Mouse (Mus musculus) heart, embryonic 11.5 days (tissue): ENCODE results near the gene Tubgcp6. TPM values are rescaled to one million over a fixed set of nuclear protein-coding genes. Genes with fewer than 3 reads are reported as not detected.

Experiments
- ATAC-seq: fragments of 200-750 bp; cut with Nextera tagmentation; replicated peaks from 2 replicates; pipeline ENCODE4 v1.8.0; 2017; ENCODE audit warnings: moderate library complexity; ENCODE audit not compliant: insufficient number of reproducible peaks, low FRiP score, low TSS enrichment
- H3K27ac ChIP-seq: fragments of 300-500 bp; sonication (generic); 2 replicates; pipeline ENCODE4 v1.5.1; 2014; ENCODE audit warnings: mild to moderate bottlenecking, low read depth, low read length
- H3K27me3 ChIP-seq: fragments of 300-500 bp; sonication (generic); 2 replicates; pipeline ENCODE4 v1.6.1; 2014; ENCODE audit warnings: mild to moderate bottlenecking, low read length, mixed read lengths; ENCODE audit not compliant: control insufficient read depth, insufficient read depth
- H3K36me3 ChIP-seq: fragments of 300-500 bp; sonication (generic); 2 replicates; pipeline ENCODE4 v1.6.1; 2014; ENCODE audit warnings: mild to moderate bottlenecking, low read length, moderate library complexity, mixed read lengths; ENCODE audit not compliant: control insufficient read depth, insufficient read depth
- H3K4me1 ChIP-seq: fragments of 300-500 bp; sonication (generic); 2 replicates; pipeline ENCODE4 v1.6.1; 2014; ENCODE audit warnings: low read length; ENCODE audit not compliant: control insufficient read depth, insufficient read depth
- H3K4me2 ChIP-seq: fragments of 300-500 bp; sonication (generic); 2 replicates; pipeline ENCODE4 v1.6.1; 2014; ENCODE audit warnings: mild to moderate bottlenecking, moderate library complexity
- H3K4me3 ChIP-seq: fragments of 300-500 bp; sonication (generic); 2 replicates; pipeline ENCODE4 v1.5.1; 2014; ENCODE audit warnings: low read depth, low read length
- H3K9ac ChIP-seq: fragments of 300-500 bp; sonication (generic); 2 replicates; pipeline ENCODE4 v1.6.1; 2014; ENCODE audit warnings: mild to moderate bottlenecking, low read depth, low read length, moderate library complexity
- H3K9me3 ChIP-seq: fragments of 300-500 bp; sonication (generic); replicated peaks from 2 replicates; pipeline ENCODE4 v1.6.1; 2016; ENCODE audit warnings: low read length; ENCODE audit not compliant: control insufficient read depth
- WGBS: fragments of 180-500 bp; shearing (Covaris S2); extraction: QIAGEN DNeasy Blood & Tissue Kit; methylation state at CpG from one replicate; pipeline ENCODE4 v1.1.7; 2014; ENCODE audit not compliant: insufficient replicate concordance; 5-methylcytosine and 5-hydroxymethylcytosine counted together
- polyA plus RNA-seq: library from polyadenylated mRNA; unstranded; fragments of >200 nt; fragmentation: Nextera tagmentation; extraction: Ambion mirVana; gene quantifications from 2 replicates; pipeline ENCODE4 v1.2.1, GENCODE M21; 2014

Tubgcp6 gene
- polyA plus RNA-seq, 1 experiment from 2014 or later, result 13.1 TPM

DNA sequence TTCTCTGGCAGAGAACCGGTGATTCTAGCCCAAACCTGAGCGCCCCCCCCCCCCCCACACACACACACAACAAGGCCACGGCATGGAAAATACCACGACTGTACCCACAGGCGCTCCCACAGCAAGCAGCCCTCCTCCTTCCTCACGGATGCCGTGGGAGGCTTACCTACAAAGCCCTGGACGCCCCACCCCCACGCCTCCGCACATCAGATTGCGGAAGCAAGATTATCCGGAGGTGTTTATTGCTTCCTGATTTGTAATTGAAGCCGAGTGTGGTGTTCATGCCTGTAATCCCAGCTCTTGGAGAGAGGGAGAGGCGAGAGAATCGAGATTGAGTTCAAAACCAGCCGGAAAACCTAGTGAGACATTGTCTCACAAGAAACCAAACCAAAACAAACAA, 24.1 kb upstream of the Tubgcp6 start:
- Histone ChIP-seq H3K4me3 (peak overlapping the region; percentile 20), H3K9me3 (no peaks in the 10 kb centered on the region), H3K27me3 (peaks cover 70% of the 10 kb centered on the region), H3K27ac (no peak overlapping the region), H3K4me1 (peaks cover 16% of the 10 kb centered on the region), H3K4me2 (peak overlapping the region; percentile 58), H3K9ac (no peak overlapping the region), H3K36me3 (no peaks in the 10 kb centered on the region)
- no peak for ATAC-seq
- 15% methylated on average over 15 of the region's 16 CpGs for WGBS

DNA sequence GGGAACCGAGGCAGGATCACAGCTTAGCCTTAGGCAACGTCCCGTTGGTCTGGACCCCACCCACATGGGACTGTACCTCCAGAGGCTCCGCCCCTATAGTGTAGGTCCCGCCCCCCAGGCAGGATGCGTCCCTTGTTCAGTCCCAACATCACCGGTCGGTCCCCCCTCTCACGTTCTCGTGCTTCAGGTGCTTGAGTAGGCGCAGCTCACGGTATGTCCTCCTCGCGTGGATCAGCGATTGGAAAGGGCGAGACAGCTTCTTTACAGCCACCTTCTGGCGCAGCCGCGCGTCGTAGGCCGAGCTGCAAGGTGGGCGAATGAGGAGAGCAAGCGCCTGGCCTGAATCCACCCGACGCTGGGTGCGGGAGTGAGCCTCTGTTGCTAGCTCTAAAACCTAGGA, 23.6 kb upstream of the Tubgcp6 start:
- H3K27me3 ChIP-seq, result peaks cover 70% of the 10 kb centered on the region
- no peak overlapping the region; the same call in 1 of the 2 replicates for H3K9ac ChIP-seq
- peaks cover 16% of the 10 kb centered on the region for H3K4me1 ChIP-seq
- no peaks in the 10 kb centered on the region for H3K36me3 ChIP-seq
- ATAC-seq, result no peak
- peak overlapping the region; percentile 58 for H3K4me2 ChIP-seq
- no peak overlapping the region for H3K27ac ChIP-seq
- H3K4me3 ChIP-seq, result peak overlapping the region; percentile 20
- whole genome bisulfite sequencing, result under 1% methylated on average over 27 of the region's 27 CpGs
- H3K9me3 ChIP-seq, result no peaks in the 10 kb centered on the region

DNA sequence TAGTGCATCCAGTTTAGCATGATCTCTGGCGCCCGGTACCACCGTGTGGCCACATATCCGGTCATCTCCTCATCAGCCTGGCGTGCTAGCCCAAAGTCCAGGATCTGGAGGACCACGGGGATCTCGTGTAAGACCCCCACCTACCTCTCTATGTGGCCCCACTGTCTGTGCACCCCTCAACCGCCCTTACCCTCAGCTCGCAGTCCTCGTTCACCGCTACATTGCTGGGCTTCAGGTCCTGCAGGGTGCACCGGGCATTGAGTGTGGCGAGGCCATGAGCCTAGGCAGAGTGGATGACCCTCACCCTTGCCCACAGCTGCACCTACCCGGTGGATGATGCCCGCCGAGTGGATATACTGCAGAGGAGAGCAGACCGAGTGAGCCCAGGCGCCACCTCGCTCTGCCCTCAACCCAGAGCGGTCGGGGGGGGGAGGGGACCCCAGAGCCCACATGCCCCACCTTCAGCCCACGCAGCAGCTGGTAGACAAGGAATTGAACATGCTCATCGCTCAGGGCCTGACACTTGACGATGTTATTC, 23.0 kb upstream of the Tubgcp6 start:
- Histone ChIP-seq H3K4me3 (no peak overlapping the region), H3K4me2 (peak overlapping the region; percentile 58), H3K4me1 (peaks cover 17% of the 10 kb centered on the region)

DNA sequence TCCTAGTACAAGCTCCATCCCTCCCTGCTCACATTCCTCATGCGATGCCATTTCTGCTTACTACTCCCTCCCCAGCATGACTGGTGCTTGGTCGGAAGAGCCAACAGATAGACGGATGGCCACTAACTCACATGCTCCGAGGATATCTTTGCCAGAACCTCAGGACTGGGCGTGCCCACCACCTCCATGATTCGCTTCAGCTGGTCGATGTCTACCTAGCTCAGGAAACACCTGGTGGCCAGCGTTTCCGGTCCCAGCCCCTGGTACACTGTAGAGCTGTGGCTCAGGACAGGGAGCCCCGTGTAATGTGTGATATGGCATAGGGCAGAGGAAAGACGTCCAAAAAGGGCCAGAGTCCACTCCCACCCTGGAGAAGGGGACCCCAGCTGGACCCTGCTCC, 22.1 kb upstream of the Tubgcp6 start:
- H3K36me3 ChIP-seq, result no peaks in the 10 kb centered on the region
- ATAC-seq, result no peak
- no peak overlapping the region for H3K9ac ChIP-seq
- no peak overlapping the region for H3K4me3 ChIP-seq
- peaks cover 20% of the 10 kb centered on the region for H3K4me1 ChIP-seq
- WGBS, result 76% methylated on average over 11 of the region's 11 CpGs
- no peaks in the 10 kb centered on the region for H3K9me3 ChIP-seq
- peaks cover 71% of the 10 kb centered on the region for H3K27me3 ChIP-seq
- no peak overlapping the region for H3K4me2 ChIP-seq
- H3K27ac ChIP-seq, result no peak overlapping the region

More for the DNA sequence above, 23.0 kb upstream of the Tubgcp6 start:
- Histone ChIP-seq H3K27ac (no peak overlapping the region), H3K36me3 (no peaks in the 10 kb centered on the region), H3K9me3 (no peaks in the 10 kb centered on the region), H3K9ac (no peak overlapping the region), H3K27me3 (peaks cover 75% of the 10 kb centered on the region)
- ATAC-seq, result no peak
- 63% methylated on average over 24 of the region's 24 CpGs for WGBS

DNA sequence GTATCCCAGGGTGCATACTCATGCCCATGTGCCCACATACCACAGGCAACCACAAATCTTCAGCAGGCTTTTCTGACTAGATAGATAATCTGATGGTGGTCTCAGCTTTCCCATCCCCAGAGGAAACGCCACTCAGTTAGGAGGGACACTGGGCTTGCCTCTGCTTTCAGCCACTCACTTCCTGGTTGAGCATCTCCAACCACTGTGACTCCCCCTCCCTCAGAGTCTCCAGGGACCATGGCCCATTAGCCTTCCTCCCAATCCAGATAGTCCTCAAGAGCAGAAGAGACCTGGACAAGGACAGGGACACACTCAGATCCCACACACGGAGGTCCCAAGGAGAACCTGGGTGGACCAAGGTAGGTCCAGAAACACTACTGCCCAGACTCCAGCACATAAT, 20.2 kb upstream of the Tubgcp6 start:
- Histone ChIP-seq H3K36me3 (no peaks in the 10 kb centered on the region), H3K27ac (no peak overlapping the region), H3K9ac (no peak overlapping the region), H3K4me2 (no peak overlapping the region), H3K27me3 (peaks cover 58% of the 10 kb centered on the region), H3K4me3 (no peak overlapping the region), H3K4me1 (peaks cover 24% of the 10 kb centered on the region), H3K9me3 (no peaks in the 10 kb centered on the region)
- no peak for ATAC-seq
- 51% methylated on average over 2 of the region's 2 CpGs for WGBS

DNA sequence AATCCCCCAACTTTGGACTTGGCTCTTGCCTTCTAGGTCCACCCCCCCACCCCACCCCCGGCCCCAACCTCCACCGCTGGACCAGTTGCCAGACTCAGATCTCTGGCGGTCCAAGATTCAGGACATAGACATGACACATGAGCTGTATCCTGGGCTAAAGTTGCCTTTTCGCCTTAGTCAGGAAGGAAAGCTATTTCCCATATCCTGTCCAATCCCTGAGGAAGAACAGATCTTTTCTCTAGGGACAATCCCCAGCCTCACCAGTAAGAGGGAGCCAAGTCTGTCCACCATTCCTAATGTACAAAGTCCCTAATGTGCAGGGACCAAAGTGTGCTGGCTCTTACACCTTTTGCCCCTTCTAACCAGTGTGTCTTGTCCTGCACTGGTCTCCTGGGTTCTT, 19.0 kb upstream of the Tubgcp6 start:
- no peak for ATAC-seq
- WGBS, result 40% methylated on average over 4 of the region's 4 CpGs
- no peaks in the 10 kb centered on the region for H3K36me3 ChIP-seq
- H3K9ac ChIP-seq, result no peak overlapping the region
- H3K4me1 ChIP-seq, result peaks cover 28% of the 10 kb centered on the region
- no peaks in the 10 kb centered on the region for H3K9me3 ChIP-seq
- no peak overlapping the region for H3K4me3 ChIP-seq
- no peak overlapping the region for H3K27ac ChIP-seq
- peaks cover 46% of the 10 kb centered on the region for H3K27me3 ChIP-seq
- H3K4me2 ChIP-seq, result no peak overlapping the region

DNA sequence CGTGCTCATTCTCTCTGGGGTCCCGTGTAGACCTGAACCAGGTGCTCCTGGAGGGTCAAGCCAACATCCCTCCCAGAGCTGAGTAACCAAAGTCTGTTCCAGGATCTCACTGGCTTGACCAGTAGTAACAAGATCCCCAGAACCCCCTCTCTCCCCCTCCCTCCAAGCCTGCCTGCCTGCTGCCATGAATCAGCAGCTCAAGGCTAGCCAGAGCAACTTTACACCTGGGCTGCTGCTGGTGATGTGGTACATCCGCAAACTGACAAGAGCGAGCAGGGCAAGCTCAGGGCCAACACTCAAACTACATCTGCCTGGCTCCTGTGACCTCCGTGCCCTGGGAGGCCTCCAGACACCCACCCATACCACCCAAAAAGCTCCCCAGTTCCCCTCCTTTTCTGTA, 18.5 kb upstream of the Tubgcp6 start:
- H3K4me2 ChIP-seq, result peak overlapping the region; percentile 92; the same call in 1 of the 2 replicates
- H3K9me3 ChIP-seq, result no peaks in the 10 kb centered on the region
- H3K4me1 ChIP-seq, result peaks cover 24% of the 10 kb centered on the region
- no peaks in the 10 kb centered on the region for H3K36me3 ChIP-seq
- H3K9ac ChIP-seq, result no peak overlapping the region
- no peak overlapping the region for H3K4me3 ChIP-seq
- 23% methylated on average over 5 of the region's 5 CpGs for WGBS
- ATAC-seq, result no peak
- H3K27ac ChIP-seq, result no peak overlapping the region
- peaks cover 41% of the 10 kb centered on the region for H3K27me3 ChIP-seq

DNA sequence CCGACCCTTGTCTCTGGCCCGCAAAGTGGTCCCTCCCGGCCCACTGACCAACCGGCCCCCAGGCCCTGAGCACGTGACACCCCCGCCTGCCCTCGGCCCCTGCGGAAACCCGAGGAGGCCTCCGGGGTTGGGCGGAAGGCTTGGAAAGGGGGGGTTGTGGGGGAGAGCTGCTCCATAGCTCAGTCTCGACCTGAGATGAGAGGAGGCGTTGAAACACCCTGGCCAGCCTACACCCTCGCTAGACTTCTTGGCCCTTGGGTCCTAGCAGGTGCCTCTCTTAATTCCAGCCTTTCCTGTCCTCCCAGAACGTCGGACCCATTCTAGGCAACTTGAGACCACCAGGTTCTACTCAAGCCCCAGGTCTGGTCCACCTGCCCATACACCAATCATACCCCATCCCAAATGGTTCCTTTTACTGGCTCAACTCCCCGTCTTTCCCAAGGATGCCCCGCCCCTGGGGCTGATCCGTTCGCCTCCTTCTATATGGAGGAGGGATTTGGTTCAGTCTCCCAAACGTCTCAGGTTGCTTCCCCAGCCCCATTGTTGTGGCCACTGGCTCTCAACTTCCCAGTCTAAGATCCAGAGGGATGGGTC, 17.8 kb upstream of the Tubgcp6 start, which contains the start of gene Mapk12:
TSS of gene Mapk12 (minus strand) at position 45 of the 594 bp plus-strand sequence.
- under 1% methylated on average over 21 of the region's 21 CpGs for WGBS
- no peak within 1 kb of the TSS for H3K27ac ChIP-seq
- peaks cover 21% of the 10 kb centered on the region for H3K4me1 ChIP-seq
- H3K9ac ChIP-seq, result peak within 1 kb of the TSS; percentile 72
- no peaks in the 10 kb centered on the region for H3K36me3 ChIP-seq
- peak within 1 kb of the TSS; percentile 51 for H3K4me3 ChIP-seq
- ATAC-seq, result peak; percentile 64
- peaks cover 34% of the 10 kb centered on the region for H3K27me3 ChIP-seq
- H3K9me3 ChIP-seq, result no peaks in the 10 kb centered on the region
- H3K4me2 ChIP-seq, result peak within 1 kb of the TSS; percentile 92
